Mouse (Mus musculus) kidney, adult 10 weeks (tissue): ENCODE data around the gene Dgkd. TPM values are rescaled to one million over a fixed set of nuclear protein-coding genes. Genes with fewer than 3 reads are reported as not detected.

Source experiments
- polyA plus RNA-seq: library from polyadenylated mRNA; stranded (reverse); fragments of 350-450 nt; fragmentation: Illumina TruSeq; extraction: RNeasy Lipid Tissue Mini Kit (QIAGEN cat#74804); gene quantifications from one replicate; pipeline ENCODE4 v1.2.3, GENCODE M21; 2014; ENCODE audit warnings: low read depth, low replicate concordance

Dgkd gene
- 45.4 TPM for polyA plus RNA-seq

DNA sequence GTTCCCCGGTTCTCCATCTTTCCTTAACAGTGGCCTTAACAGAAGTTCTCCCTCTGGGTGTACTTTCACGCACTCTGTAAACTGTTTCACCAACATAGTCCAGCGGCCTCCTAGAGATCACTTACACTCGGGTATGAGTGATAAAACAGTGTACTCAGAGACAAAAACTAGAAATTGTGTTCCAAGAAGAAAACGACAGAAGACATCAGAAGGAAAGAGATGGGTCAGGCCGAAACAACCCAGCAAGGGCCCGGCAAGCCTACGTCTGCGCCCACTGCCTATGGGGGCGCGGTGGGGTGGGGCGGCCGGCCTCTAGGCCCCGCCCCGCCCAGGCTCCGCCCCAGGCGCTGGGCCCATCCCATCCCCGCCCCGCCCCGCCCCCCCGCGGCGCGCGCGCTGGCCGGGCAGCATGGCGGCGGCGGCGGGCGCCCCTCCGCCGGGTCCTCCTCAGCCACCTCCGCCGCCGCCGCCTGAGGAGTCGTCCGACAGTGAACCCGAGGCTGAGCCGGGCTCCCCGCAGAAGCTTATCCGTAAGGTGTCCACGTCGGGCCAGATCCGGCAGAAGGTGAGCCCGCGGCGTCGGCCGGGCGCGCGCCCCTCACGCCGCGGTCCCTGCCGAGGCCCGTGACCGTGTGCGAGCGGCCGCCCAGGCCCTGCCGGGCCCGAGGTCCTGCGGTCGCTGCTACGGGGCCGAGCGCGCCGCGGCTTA, at the start of gene Dgkd:
Gene Dgkd, plus strand, starts transcription at position 396 of the 709 bp plus-strand sequence.

DNA sequence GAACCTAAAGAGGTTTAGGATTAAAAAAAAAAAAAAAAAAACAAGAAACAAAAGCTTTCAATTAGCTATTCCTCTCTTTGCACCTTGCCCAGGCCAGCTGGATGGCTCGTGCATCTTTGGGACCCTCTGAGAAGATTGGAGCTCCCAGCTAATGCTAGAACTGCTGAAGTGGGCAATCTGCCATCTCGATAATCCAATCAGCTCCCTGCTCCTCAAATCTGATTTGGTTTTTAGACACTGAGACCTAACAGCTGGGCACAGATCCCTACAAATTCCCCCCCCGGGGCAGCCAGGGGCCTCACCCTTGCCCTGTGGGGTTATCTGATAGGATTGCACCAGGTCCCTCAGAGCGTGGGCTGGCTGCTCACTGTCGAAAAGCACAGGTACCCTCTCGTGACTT, 49.5 kb upstream of the Dgkd start, which contains the start of gene Sag:
Gene Sag, plus strand, starts transcription at position 105 of the 400 bp plus-strand sequence.

Other genes starting within 250 kb of the Dgkd start
- gene Inpp5d, start 233.0 kb upstream of the Dgkd start, polyA plus RNA-seq = 1.0 TPM
- gene Atg16l1, start 97.4 kb upstream of the Dgkd start, polyA plus RNA-seq = 13.3 TPM
- not detected for gene Sag, start 49.6 kb upstream of the Dgkd start, polyA plus RNA-seq
- 33.3 TPM for gene Usp40, start 155.3 kb downstream of the Dgkd start, polyA plus RNA-seq
- gene Ugt1a10, start 202.1 kb downstream of the Dgkd start, polyA plus RNA-seq = 61.8 TPM
- gene Ugt1a9, start 217.5 kb downstream of the Dgkd start, polyA plus RNA-seq = 2.7 TPM
- gene Ugt1a8, start 234.5 kb downstream of the Dgkd start, polyA plus RNA-seq = not detected
- 433 TPM for gene Ugt1a7c, start 241.8 kb downstream of the Dgkd start, polyA plus RNA-seq
- gene Ugt1a6b, start 250.0 kb downstream of the Dgkd start, polyA plus RNA-seq = 0.81 TPM